7 mouse cellular contexts compared by ENCODE assay signal in the genomic region with DNA sequence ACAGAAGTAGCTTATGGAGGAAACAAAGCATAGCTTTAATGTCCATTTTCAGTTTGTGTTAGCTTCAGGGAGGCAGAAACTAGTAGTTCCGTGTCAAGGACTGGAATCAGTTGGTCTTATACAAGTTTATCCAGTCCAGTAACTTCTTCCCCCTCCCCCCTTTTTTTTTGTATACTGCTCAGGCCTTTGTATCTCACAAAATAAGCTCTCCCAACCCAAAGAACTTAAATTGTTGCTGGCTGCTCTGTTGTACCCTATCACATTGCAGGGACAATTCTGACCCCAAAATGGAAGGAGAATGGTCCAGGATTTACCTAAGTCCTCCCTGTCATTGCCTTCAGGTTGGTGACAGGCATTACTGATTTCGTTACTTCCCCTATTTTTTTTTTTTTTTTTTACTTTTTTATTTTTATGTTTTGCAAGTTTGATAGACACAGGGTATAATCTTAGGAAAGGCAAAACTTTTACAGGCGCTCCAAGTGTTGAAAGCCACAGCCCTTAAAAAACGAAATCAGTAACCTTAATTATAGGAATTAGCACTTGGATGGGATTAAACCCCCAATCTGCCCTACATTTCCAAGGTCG. TPM values are rescaled to one million over a fixed set of nuclear protein-coding genes. Genes with fewer than 3 reads are reported as not detected.
DNase-seq lines count a peak whose midpoint lies in the region; ATAC-seq lines count a peak whose summit lies in the region.

No protein-coding gene starts in this region.

- H3K27me3 ChIP-seq in forebrain, embryonic 13.5 days = no peaks in the 10 kb centered on the region
- no peaks in the 10 kb centered on the region for H3K27me3 ChIP-seq in liver, embryonic 11.5 days (replicated peaks; ENCODE audit: control insufficient read depth, insufficient read depth, low read length)

- peaks cover 13% of the 10 kb centered on the region for H3K36me3 ChIP-seq in forebrain, embryonic 13.5 days (ENCODE audit: poor library complexity, severe bottlenecking)
- H3K36me3 ChIP-seq in liver, embryonic 11.5 days (ENCODE audit: control insufficient read depth, insufficient read depth, low read length) = peaks cover 5% of the 10 kb centered on the region; the same call in 1 of the 2 replicates

- peaks cover 25% of the 10 kb centered on the region for H3K4me1 ChIP-seq in forebrain, embryonic 13.5 days
- H3K4me1 ChIP-seq in liver, embryonic 11.5 days (replicated peaks; ENCODE audit: control insufficient read depth, insufficient read depth, low read length) = peaks cover 12% of the 10 kb centered on the region

- H3K9me3 ChIP-seq in forebrain, embryonic 13.5 days (replicated peaks) = no peaks in the 10 kb centered on the region
- no peaks in the 10 kb centered on the region for H3K9me3 ChIP-seq in liver, embryonic 11.5 days (ENCODE audit: control insufficient read depth, low read length)

- peak overlapping the region; percentile 90 for H3K4me2 ChIP-seq in forebrain, embryonic 13.5 days
- peak overlapping the region; percentile 97 for H3K4me2 ChIP-seq in liver, embryonic 11.5 days

- peak; percentile 3 for DNase-seq in retina, postnatal 1 day
- no peak for DNase-seq in retina, embryonic 14.5 days (ENCODE audit: low spot score)
- DNase-seq in liver, embryonic 11.5 days (ENCODE audit: low spot score) = no peak
- no peak for DNase-seq in thymus, postnatal 10 days (ENCODE audit: low spot score in 2 of 2)
- no peak for DNase-seq in urinary bladder, postnatal 14 days (ENCODE audit: low spot score)
- no peak for DNase-seq in kidney, adult 11 months

- no peak overlapping the region for H3K27ac ChIP-seq in forebrain, embryonic 13.5 days
- peak overlapping the region; percentile 21; the same call in 1 of the 2 replicates for H3K27ac ChIP-seq in liver, embryonic 11.5 days (ENCODE audit: low read depth, low read length)

- H3K4me3 ChIP-seq in forebrain, embryonic 13.5 days = peak overlapping the region; percentile 93; the same call in 1 of the 2 replicates
- peak overlapping the region; percentile 94 for H3K4me3 ChIP-seq in liver, embryonic 11.5 days (ENCODE audit: low read depth, low read length)

- ATAC-seq in forebrain, embryonic 13.5 days = no peak
- no peak for ATAC-seq in liver, embryonic 11.5 days (replicated peaks; ENCODE audit: low FRiP score)

- H3K9ac ChIP-seq in forebrain, embryonic 13.5 days = no peak overlapping the region
- peak overlapping the region; percentile 50; the same call in 1 of the 2 replicates for H3K9ac ChIP-seq in liver, embryonic 11.5 days (ENCODE audit: low read depth, low read length)

- WGBS in forebrain, embryonic 13.5 days = 15% methylated on average over 5 of the region's 5 CpGs
- 24% methylated on average over 5 of the region's 5 CpGs for WGBS in liver, embryonic 11.5 days

RNA-seq across cellular contexts. Expression of a gene that starts 1.0 kb away (rescaled TPM):
- polyA plus RNA-seq in forebrain, embryonic 13.5 days (2015; fragmentation: Nextera tagmentation; extraction: Ambion mirVana) = 8.6 and 9.1 TPM in 2 replicates
- 25.0 and 30.6 TPM in 2 replicates for polyA plus RNA-seq in liver, embryonic 11.5 days (2014; fragmentation: Nextera tagmentation; extraction: Ambion mirVana)

RNA-seq across cellular contexts. Expression of a gene that starts 44.5 kb away (rescaled TPM):
- polyA plus RNA-seq in forebrain, embryonic 13.5 days (2015; fragmentation: Nextera tagmentation; extraction: Ambion mirVana) = 75.7 and 82.8 TPM in 2 replicates
- 64.1 and 81.5 TPM in 2 replicates for polyA plus RNA-seq in liver, embryonic 11.5 days (2014; fragmentation: Nextera tagmentation; extraction: Ambion mirVana)
